Mouse (Mus musculus): ENCODE results near the gene Ola1. TPM values are rescaled to one million over a fixed set of nuclear protein-coding genes. Genes with fewer than 3 reads are reported as not detected.

Ola1 gene
- polyA plus RNA-seq, 1 experiment from 2014 or later, result 92.9 TPM

Other genes with a start within 250 kb of the Ola1 start
- 33.3 and 36.1 TPM in 2 replicates for gene Sp3, start 238.5 kb downstream of the Ola1 start, polyA plus RNA-seq (2015; fragmentation: Nextera tagmentation; extraction: Ambion mirVana)
- not detected in 2 replicates for gene Gm11084, start 232.2 kb downstream of the Ola1 start, polyA plus RNA-seq (2015; fragmentation: Nextera tagmentation; extraction: Ambion mirVana)
- 1.2 TPM in 2 replicates for gene Sp9, start 53.0 kb upstream of the Ola1 start, polyA plus RNA-seq (2015; fragmentation: Nextera tagmentation; extraction: Ambion mirVana)
- gene Scrn3, start 93.7 kb upstream of the Ola1 start, polyA plus RNA-seq (2015; fragmentation: Nextera tagmentation; extraction: Ambion mirVana), result 7.3 and 8.2 TPM in 2 replicates
- 26.2 and 29.0 TPM in 2 replicates for gene Cir1, start 93.8 kb upstream of the Ola1 start, polyA plus RNA-seq (2015; fragmentation: Nextera tagmentation; extraction: Ambion mirVana)
- gene Gpr155, start 167.6 kb upstream of the Ola1 start, polyA plus RNA-seq (2015; fragmentation: Nextera tagmentation; extraction: Ambion mirVana), result 14.1 and 14.4 TPM in 2 replicates